15 mouse cellular contexts compared by ENCODE assay signal in the genomic region with DNA sequence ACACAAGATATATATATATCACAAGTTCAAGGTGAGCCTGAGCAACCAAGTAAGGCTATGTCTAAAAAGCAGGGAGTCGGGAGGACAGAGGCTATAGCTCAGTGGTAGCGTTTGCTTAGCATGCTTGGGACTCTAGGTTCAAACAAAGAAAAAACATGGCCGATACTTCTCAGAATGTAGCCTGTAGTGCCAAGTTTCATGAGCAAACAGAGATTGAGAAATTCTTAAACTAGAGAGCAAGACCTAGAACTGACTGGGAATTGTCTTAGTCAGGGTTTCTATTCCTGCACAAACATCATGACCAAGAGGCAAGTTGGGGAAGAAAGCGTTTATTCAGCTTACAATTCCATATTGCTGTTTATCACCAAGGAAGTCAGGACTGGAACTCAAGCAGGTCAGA.
"Had no signal": no experiment of that assay in that cellular context is flagged by ENCODE, and none has a peak within 500 bp of the region (broad histone marks: within the 10 kb centered on the region; RNA-seq: fewer than 3 reads in every experiment).

No protein-coding gene starts in this region.

- H3K36me3 ChIP-seq: lung, embryonic 15.5 days; midbrain, embryonic 13.5 days; midbrain, embryonic 15.5 days; neural tube, embryonic 12.5 days; stomach, embryonic 15.5 days had no signal

- ATAC-seq: midbrain, embryonic 13.5 days; midbrain, embryonic 15.5 days had no signal

- H3K9me3 ChIP-seq: lung, embryonic 15.5 days; megakaryocyte, embryonic 14.5 days; midbrain, embryonic 13.5 days; midbrain, embryonic 15.5 days; neural tube, embryonic 12.5 days; stomach, embryonic 15.5 days had no signal

- H3K9ac ChIP-seq: lung, embryonic 15.5 days; midbrain, embryonic 13.5 days; midbrain, embryonic 15.5 days; neural tube, embryonic 12.5 days; stomach, embryonic 15.5 days had no signal

- DNase-seq: lung, adult 2 months; lung, postnatal 10 days; lung, postnatal 36 days; right cerebral cortex, postnatal 14 days; thymus, adult 2 months; thymus, postnatal 25 days had no signal

- H3K4me3 ChIP-seq: lung, embryonic 15.5 days; megakaryocyte, embryonic 14.5 days; midbrain, embryonic 13.5 days; midbrain, embryonic 15.5 days; neural tube, embryonic 12.5 days; stomach, embryonic 15.5 days had no signal

- H3K4me2 ChIP-seq: lung, embryonic 15.5 days; midbrain, embryonic 11.5 days; midbrain, embryonic 13.5 days; midbrain, embryonic 15.5 days; neural tube, embryonic 12.5 days; stomach, embryonic 15.5 days had no signal

- H3K27ac ChIP-seq: lung, embryonic 15.5 days; macrophage; midbrain, embryonic 13.5 days; midbrain, embryonic 15.5 days; neural tube, embryonic 12.5 days; stomach, embryonic 15.5 days; stomach, postnatal 0 days had no signal

- H3K27me3 ChIP-seq: lung, embryonic 15.5 days; midbrain, embryonic 13.5 days; midbrain, embryonic 15.5 days; stomach, embryonic 15.5 days had no signal
